Mouse (Mus musculus): ENCODE results near the gene Frmd8.
"Not testable (repeated sequence)": the region's sequence is repeated elsewhere in the genome, so short reads cannot be mapped to it uniquely, and the experiment has no call there.

Frmd8 gene

GRCm38 (mm10) chr19:5824826-5825617 is 50.1 kb downstream of the Frmd8 start:
- DNase-seq (ENCODE audit: low spot score in 2 of 2): no peak

- no peak for DNase-seq (ENCODE audit: low spot score in 2 of 2)
Observed at GRCm38 (mm10) chr19:5824043-5824825, 50.8 kb downstream of the Frmd8 start.

- peak in 1 of 2 experiments; percentile 38 for DNase-seq (ENCODE audit: low spot score in 2 of 2)
Observed at GRCm38 (mm10) chr19:5823266-5823839, 51.7 kb downstream of the Frmd8 start.

- DNase-seq (ENCODE audit: low spot score in 2 of 2): no peak
Observed at GRCm38 (mm10) chr19:5822834-5823205, 52.3 kb downstream of the Frmd8 start.

- no peak for DNase-seq (ENCODE audit: low spot score in 2 of 2)
Observed at GRCm38 (mm10) chr19:5822174-5822833, 52.8 kb downstream of the Frmd8 start.

- DNase-seq (ENCODE audit: low spot score in 2 of 2): no peak
Observed at GRCm38 (mm10) chr19:5821847-5822173, 53.3 kb downstream of the Frmd8 start.

- DNase-seq (ENCODE audit: low spot score in 2 of 2): peak in 1 of 2 experiments; percentile 26
Observed at GRCm38 (mm10) chr19:5819549-5819948, 55.5 kb downstream of the Frmd8 start.

GRCm38 (mm10) chr19:5818590-5818977 is 56.5 kb downstream of the Frmd8 start:
- peak in 1 of 2 experiments; percentile 10 for DNase-seq (ENCODE audit: low spot score in 2 of 2)

- peak; percentile 70 to 88 for DNase-seq (ENCODE audit: low spot score in 2 of 2)
Observed at GRCm38 (mm10) chr19:5817703-5818589, 57.1 kb downstream of the Frmd8 start.

GRCm38 (mm10) chr19:5815928-5816327 is 59.1 kb downstream of the Frmd8 start:
- DNase-seq (ENCODE audit: low spot score in 2 of 2): no peak

- no peak for DNase-seq (ENCODE audit: low spot score in 2 of 2)
Observed at GRCm38 (mm10) chr19:5815010-5815409, 60.1 kb downstream of the Frmd8 start.

GRCm38 (mm10) chr19:5814048-5814447 is 61.0 kb downstream of the Frmd8 start:
- DNase-seq (ENCODE audit: low spot score in 2 of 2): not testable (repeated sequence)

GRCm38 (mm10) chr19:5813567-5813966 is 61.5 kb downstream of the Frmd8 start:
- DNase-seq (ENCODE audit: low spot score in 2 of 2): no peak

GRCm38 (mm10) chr19:5811771-5812504 is 63.1 kb downstream of the Frmd8 start:
- DNase-seq (ENCODE audit: low spot score in 2 of 2): peak in 1 of 2 experiments; percentile 69

- no peak for DNase-seq (ENCODE audit: low spot score in 2 of 2)
Observed at GRCm38 (mm10) chr19:5810840-5811563, 64.1 kb downstream of the Frmd8 start.

- no peak for DNase-seq (ENCODE audit: low spot score in 2 of 2)
Observed at GRCm38 (mm10) chr19:5810103-5810839, 64.8 kb downstream of the Frmd8 start.

- no peak for DNase-seq (ENCODE audit: low spot score in 2 of 2)
Observed at GRCm38 (mm10) chr19:5809712-5810089, 65.4 kb downstream of the Frmd8 start.

GRCm38 (mm10) chr19:5808955-5809711 is 65.9 kb downstream of the Frmd8 start:
- no peak for DNase-seq (ENCODE audit: low spot score in 2 of 2)
